Mouse (Mus musculus): Measurements from ENCODE around the gene Olfr541. TPM values are rescaled to one million over a fixed set of nuclear protein-coding genes. Genes with fewer than 3 reads are reported as not detected.

Gene Olfr541
- polyA plus RNA-seq, 1 experiment from 2014 or later, result not detected

Other genes starting within 250 kb of the Olfr541 start
- not detected in 2 replicates for gene Olfr533, start 233.9 kb upstream of the Olfr541 start, polyA plus RNA-seq (2015; fragmentation: Nextera tagmentation; extraction: Ambion mirVana)
- gene Olfr535, start 213.1 kb upstream of the Olfr541 start, polyA plus RNA-seq (2015; fragmentation: Nextera tagmentation; extraction: Ambion mirVana), result not detected in 2 replicates
- gene Olfr536, start 189.9 kb upstream of the Olfr541 start, polyA plus RNA-seq (2015; fragmentation: Nextera tagmentation; extraction: Ambion mirVana), result not detected in 2 replicates
- gene Olfr538, start 129.4 kb upstream of the Olfr541 start, polyA plus RNA-seq (2015; fragmentation: Nextera tagmentation; extraction: Ambion mirVana), result not detected in 2 replicates
- 0.03 TPM in 1 of 2 replicates, not detected in the other for gene Olfr46, start 96.0 kb upstream of the Olfr541 start, polyA plus RNA-seq (2015; fragmentation: Nextera tagmentation; extraction: Ambion mirVana)
- not detected in 2 replicates for gene Olfr61, start 68.3 kb upstream of the Olfr541 start, polyA plus RNA-seq (2015; fragmentation: Nextera tagmentation; extraction: Ambion mirVana)
- gene Olfr53, start 50.8 kb upstream of the Olfr541 start, polyA plus RNA-seq (2015; fragmentation: Nextera tagmentation; extraction: Ambion mirVana), result not detected in 2 replicates
- 0.03 TPM in 1 of 2 replicates, not detected in the other for gene Olfr539, start 37.3 kb upstream of the Olfr541 start, polyA plus RNA-seq (2015; fragmentation: Nextera tagmentation; extraction: Ambion mirVana)
- not detected in 2 replicates for gene Olfr45, start 15.3 kb upstream of the Olfr541 start, polyA plus RNA-seq (2015; fragmentation: Nextera tagmentation; extraction: Ambion mirVana)
- not detected in 2 replicates for gene Cyp2e1, start 66.5 kb downstream of the Olfr541 start, polyA plus RNA-seq (2015; fragmentation: Nextera tagmentation; extraction: Ambion mirVana)
- gene Syce1, start 90.6 kb downstream of the Olfr541 start, polyA plus RNA-seq (2015; fragmentation: Nextera tagmentation; extraction: Ambion mirVana), result 0.34 and 0.36 TPM in 2 replicates
- gene Zfp941, start 124.9 kb downstream of the Olfr541 start, polyA plus RNA-seq (2015; fragmentation: Nextera tagmentation; extraction: Ambion mirVana), result 37.0 and 38.4 TPM in 2 replicates
- gene Urah, start 137.8 kb downstream of the Olfr541 start, polyA plus RNA-seq (2015; fragmentation: Nextera tagmentation; extraction: Ambion mirVana), result not detected in 2 replicates
- not detected in 2 replicates for gene Scgb1c1, start 148.3 kb downstream of the Olfr541 start, polyA plus RNA-seq (2015; fragmentation: Nextera tagmentation; extraction: Ambion mirVana)
- not detected in 2 replicates for gene Odf3, start 150.5 kb downstream of the Olfr541 start, polyA plus RNA-seq (2015; fragmentation: Nextera tagmentation; extraction: Ambion mirVana)
- 0.39 TPM in 1 of 2 replicates, not detected in the other for gene Gm45785, start 159.1 kb downstream of the Olfr541 start, polyA plus RNA-seq (2015; fragmentation: Nextera tagmentation; extraction: Ambion mirVana)
- gene Ric8a, start 159.7 kb downstream of the Olfr541 start, polyA plus RNA-seq (2015; fragmentation: Nextera tagmentation; extraction: Ambion mirVana), result 107 TPM in 2 replicates
- 33.3 and 40.0 TPM in 2 replicates for gene Bet1l, start 160.3 kb downstream of the Olfr541 start, polyA plus RNA-seq (2015; fragmentation: Nextera tagmentation; extraction: Ambion mirVana)
- gene Psmd13, start 184.7 kb downstream of the Olfr541 start, polyA plus RNA-seq (2015; fragmentation: Nextera tagmentation; extraction: Ambion mirVana), result 260 and 268 TPM in 2 replicates
- gene Sirt3, start 185.0 kb downstream of the Olfr541 start, polyA plus RNA-seq (2015; fragmentation: Nextera tagmentation; extraction: Ambion mirVana), result 49.1 and 58.2 TPM in 2 replicates
- not detected in 2 replicates for gene Cox8b, start 203.2 kb downstream of the Olfr541 start, polyA plus RNA-seq (2015; fragmentation: Nextera tagmentation; extraction: Ambion mirVana)
- 0.58 and 0.81 TPM in 2 replicates for gene Nlrp6, start 223.6 kb downstream of the Olfr541 start, polyA plus RNA-seq (2015; fragmentation: Nextera tagmentation; extraction: Ambion mirVana)
- 5.4 and 6.3 TPM in 2 replicates for gene Pgghg, start 244.1 kb downstream of the Olfr541 start, polyA plus RNA-seq (2015; fragmentation: Nextera tagmentation; extraction: Ambion mirVana)

Data from midbrain, embryonic 16.5 days (tissue).